Mouse (Mus musculus): ENCODE measurements around the gene Ttc28. TPM values are rescaled to one million over a fixed set of nuclear protein-coding genes. Genes with fewer than 3 reads are reported as not detected.

The Ttc28 gene
- polyA plus RNA-seq, 1 experiment = 6.8 TPM

DNA sequence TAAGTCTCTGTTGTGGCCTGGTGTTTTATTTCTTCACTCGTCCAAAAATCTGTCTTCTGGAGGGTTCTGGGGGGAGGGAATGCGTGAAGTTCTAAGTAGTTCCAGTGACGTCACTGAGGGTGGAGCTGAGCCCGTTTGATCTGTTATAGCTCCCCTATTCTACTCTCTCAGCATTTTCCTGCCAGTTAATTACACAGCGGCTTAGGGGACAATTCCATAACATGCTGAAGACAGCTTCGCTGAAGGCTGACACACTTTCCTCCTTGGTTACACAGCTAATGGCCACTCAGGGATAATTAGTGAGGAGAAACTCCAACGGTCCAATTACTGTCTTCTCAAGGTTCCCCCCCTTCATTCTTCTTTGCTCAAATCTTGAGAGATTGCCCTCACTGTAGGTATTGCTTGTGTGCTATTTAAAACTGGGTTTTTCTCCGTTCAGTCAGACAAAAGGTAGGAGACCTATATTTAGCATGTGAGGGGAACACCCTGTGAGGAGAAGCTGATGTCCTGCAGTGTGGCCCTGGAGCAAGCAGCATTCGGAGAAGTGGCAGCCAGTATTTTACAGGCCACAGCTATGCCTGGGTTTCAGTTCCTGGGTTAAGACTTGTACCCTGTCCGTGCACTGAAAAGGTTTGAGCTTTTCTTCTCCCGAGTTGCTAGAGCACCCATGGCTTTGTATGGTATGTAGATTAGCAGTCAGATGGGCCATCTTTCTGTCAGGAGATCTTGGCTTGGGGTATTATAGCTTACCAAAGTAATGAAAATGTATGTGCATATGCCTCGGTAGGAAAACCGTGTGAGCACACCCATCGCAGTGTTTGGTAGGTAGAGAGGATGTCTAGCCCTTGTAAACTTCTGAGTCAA, 126.9 kb downstream of the Ttc28 start:
- no peak for TF ChIP-seq POLR2A (IDR thresholded peaks at IDR 0.05; ENCODE audit: low read depth, low read length)
- TF ChIP-seq CTCF (IDR thresholded peaks at IDR 0.05; ENCODE audit: extremely low read depth, insufficient read depth, insufficient read length, insufficient replicate concordance) = no peak

DNA sequence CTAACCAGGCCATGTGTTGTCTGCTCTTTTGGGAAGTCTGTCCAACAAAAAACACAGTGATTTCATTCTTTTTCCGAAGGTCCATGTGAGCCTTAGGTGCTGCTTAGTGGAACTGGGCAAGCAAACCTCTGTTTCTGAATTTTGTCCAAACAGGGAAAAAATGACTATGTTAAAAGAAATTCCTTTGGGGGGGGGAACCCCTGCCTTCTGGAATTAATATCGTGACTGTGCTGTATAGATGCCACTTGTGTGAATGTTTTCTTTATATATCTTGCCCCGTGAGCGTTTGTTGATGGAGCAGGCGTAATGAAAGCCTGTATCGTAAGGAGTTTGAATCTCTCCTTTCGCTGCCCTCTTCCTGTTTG, 127.5 kb downstream of the Ttc28 start:
- Histone ChIP-seq H3K27ac (ENCODE audit: insufficient read depth, low read length) (no peak overlapping the region), H3K4me1 (ENCODE audit: control insufficient read depth, insufficient read depth, insufficient read length) (no peaks in the 10 kb centered on the region), H3K4me3 (ENCODE audit: extremely low read depth, insufficient read depth, insufficient read length) (no peak overlapping the region), H3K36me3 (ENCODE audit: control insufficient read depth, insufficient read depth, low read length) (no peaks in the 10 kb centered on the region), H3K27me3 (ENCODE audit: control insufficient read depth, insufficient read depth, low read length) (no peaks in the 10 kb centered on the region)
- no peak for DNase-seq (ENCODE audit: low read depth in 1 of 2, low spot score in 2 of 2)
- 80% methylated on average over 7 of the region's 7 CpGs for WGBS
- TF ChIP-seq POLR2A (IDR thresholded peaks at IDR 0.05; ENCODE audit: low read depth, low read length) = no peak
- TF ChIP-seq CTCF (IDR thresholded peaks at IDR 0.05; ENCODE audit: extremely low read depth, insufficient read depth, insufficient read length, insufficient replicate concordance) = no peak

More for the DNA sequence above, 126.9 kb downstream of the Ttc28 start:
- Histone ChIP-seq H3K27ac (ENCODE audit: insufficient read depth, low read length) (no peak overlapping the region), H3K27me3 (ENCODE audit: control insufficient read depth, insufficient read depth, low read length) (no peaks in the 10 kb centered on the region), H3K36me3 (ENCODE audit: control insufficient read depth, insufficient read depth, low read length) (no peaks in the 10 kb centered on the region), H3K4me3 (ENCODE audit: extremely low read depth, insufficient read depth, insufficient read length) (no peak overlapping the region), H3K4me1 (ENCODE audit: control insufficient read depth, insufficient read depth, insufficient read length) (peaks cover 2% of the 10 kb centered on the region; the same call in 1 of the 2 replicates)
- 82% methylated on average over 14 of the region's 14 CpGs for WGBS
- no peak for DNase-seq (ENCODE audit: low read depth in 1 of 2, low spot score in 2 of 2)

DNA sequence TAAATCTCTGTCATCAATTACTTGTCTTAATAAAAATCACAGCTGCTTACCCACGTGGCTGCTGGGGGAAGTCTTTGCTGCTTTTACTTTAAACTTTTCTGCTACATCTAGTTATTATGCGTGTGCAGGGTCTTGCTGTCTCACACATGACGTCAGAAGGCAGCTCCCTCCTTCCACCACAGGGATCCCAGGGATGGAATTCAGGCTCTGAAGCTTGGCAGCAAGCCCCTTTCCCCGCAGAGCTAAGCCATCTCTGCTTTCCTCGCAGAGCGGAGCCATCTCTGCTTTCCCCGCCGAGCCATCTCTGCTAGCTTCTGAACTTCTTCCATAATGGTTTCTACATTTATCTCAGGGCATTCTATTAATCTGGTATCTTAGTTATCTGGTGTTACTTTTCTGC, 128.3 kb downstream of the Ttc28 start:
- no peaks in the 10 kb centered on the region for H3K4me1 ChIP-seq (ENCODE audit: control insufficient read depth, insufficient read depth, insufficient read length)
- no peak for DNase-seq (ENCODE audit: low read depth in 1 of 2, low spot score in 2 of 2)
- no peaks in the 10 kb centered on the region for H3K27me3 ChIP-seq (ENCODE audit: control insufficient read depth, insufficient read depth, low read length)
- H3K36me3 ChIP-seq (ENCODE audit: control insufficient read depth, insufficient read depth, low read length) = no peaks in the 10 kb centered on the region
- H3K4me3 ChIP-seq (ENCODE audit: extremely low read depth, insufficient read depth, insufficient read length) = no peak overlapping the region
- TF ChIP-seq CTCF (IDR thresholded peaks at IDR 0.05; ENCODE audit: extremely low read depth, insufficient read depth, insufficient read length, insufficient replicate concordance) (no peak), POLR2A (IDR thresholded peaks at IDR 0.05; ENCODE audit: low read depth, low read length) (no peak)
- no peak overlapping the region for H3K27ac ChIP-seq (ENCODE audit: insufficient read depth, low read length)
- 89% methylated on average over 8 of the region's 8 CpGs for WGBS

GRCm38 (mm10) chr5:111008431-111008830, 128.8 kb downstream of the Ttc28 start:
- H3K27ac ChIP-seq (ENCODE audit: insufficient read depth, low read length) = no peak overlapping the region
- no peaks in the 10 kb centered on the region for H3K36me3 ChIP-seq (ENCODE audit: control insufficient read depth, insufficient read depth, low read length)
- no peak for DNase-seq (ENCODE audit: low read depth in 1 of 2, low spot score in 2 of 2)
- WGBS = 90% methylated on average over 6 of the region's 6 CpGs
- no peak overlapping the region for H3K4me3 ChIP-seq (ENCODE audit: extremely low read depth, insufficient read depth, insufficient read length)
- no peaks in the 10 kb centered on the region for H3K27me3 ChIP-seq (ENCODE audit: control insufficient read depth, insufficient read depth, low read length)
- no peaks in the 10 kb centered on the region for H3K4me1 ChIP-seq (ENCODE audit: control insufficient read depth, insufficient read depth, insufficient read length)
- TF ChIP-seq CTCF (IDR thresholded peaks at IDR 0.05; ENCODE audit: extremely low read depth, insufficient read depth, insufficient read length, insufficient replicate concordance) (no peak), POLR2A (IDR thresholded peaks at IDR 0.05; ENCODE audit: low read depth, low read length) (no peak)

- WGBS = 75% methylated on average over 8 of the region's 8 CpGs
- Histone ChIP-seq H3K27ac (ENCODE audit: insufficient read depth, low read length) (no peak overlapping the region), H3K36me3 (ENCODE audit: control insufficient read depth, insufficient read depth, low read length) (no peaks in the 10 kb centered on the region), H3K4me1 (ENCODE audit: control insufficient read depth, insufficient read depth, insufficient read length) (no peaks in the 10 kb centered on the region), H3K27me3 (ENCODE audit: control insufficient read depth, insufficient read depth, low read length) (no peaks in the 10 kb centered on the region), H3K4me3 (ENCODE audit: extremely low read depth, insufficient read depth, insufficient read length) (no peak overlapping the region)
- no peak for DNase-seq (ENCODE audit: low read depth in 1 of 2, low spot score in 2 of 2)
- no peak for TF ChIP-seq CTCF (IDR thresholded peaks at IDR 0.05; ENCODE audit: extremely low read depth, insufficient read depth, insufficient read length, insufficient replicate concordance)
- TF ChIP-seq POLR2A (IDR thresholded peaks at IDR 0.05; ENCODE audit: low read depth, low read length) = no peak
These were observed 131.7 kb downstream of the Ttc28 start for GRCm38 (mm10) chr5:111011271-111011670.

- DNase-seq (ENCODE audit: low read depth in 1 of 2, low spot score in 2 of 2) = no peak
- Histone ChIP-seq H3K36me3 (ENCODE audit: control insufficient read depth, insufficient read depth, low read length) (no peaks in the 10 kb centered on the region), H3K27me3 (ENCODE audit: control insufficient read depth, insufficient read depth, low read length) (no peaks in the 10 kb centered on the region), H3K4me3 (ENCODE audit: extremely low read depth, insufficient read depth, insufficient read length) (no peak overlapping the region), H3K4me1 (ENCODE audit: control insufficient read depth, insufficient read depth, insufficient read length) (no peaks in the 10 kb centered on the region), H3K27ac (ENCODE audit: insufficient read depth, low read length) (no peak overlapping the region)
- no peak for TF ChIP-seq POLR2A (IDR thresholded peaks at IDR 0.05; ENCODE audit: low read depth, low read length)
- 88% methylated on average over 11 of the region's 11 CpGs for WGBS
These were observed 132.5 kb downstream of the Ttc28 start for GRCm38 (mm10) chr5:111012064-111012463.

DNA sequence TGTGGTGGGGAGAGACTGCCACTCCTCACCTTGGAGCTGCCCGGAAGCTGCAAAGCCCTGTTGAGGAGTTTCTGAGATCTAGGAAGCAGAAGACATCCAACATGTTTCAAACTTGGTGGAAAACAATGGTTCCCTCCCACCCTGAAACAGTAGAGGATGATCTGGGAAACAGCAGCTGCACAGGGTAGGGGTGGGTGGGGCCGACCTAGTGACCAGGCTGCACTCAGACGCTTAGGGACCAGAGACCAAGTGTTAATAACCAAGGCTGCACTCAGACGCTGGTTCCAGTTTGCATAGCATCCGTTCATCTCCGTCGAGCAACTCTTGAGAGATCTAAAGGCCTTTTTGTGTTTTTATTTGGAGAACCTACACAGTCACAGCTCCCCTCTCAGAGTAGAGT, 133.0 kb downstream of the Ttc28 start:
- DNase-seq (ENCODE audit: low read depth in 1 of 2, low spot score in 2 of 2) = no peak
- Histone ChIP-seq H3K27me3 (ENCODE audit: control insufficient read depth, insufficient read depth, low read length) (no peaks in the 10 kb centered on the region), H3K4me3 (ENCODE audit: extremely low read depth, insufficient read depth, insufficient read length) (no peak overlapping the region), H3K4me1 (ENCODE audit: control insufficient read depth, insufficient read depth, insufficient read length) (no peaks in the 10 kb centered on the region), H3K36me3 (ENCODE audit: control insufficient read depth, insufficient read depth, low read length) (no peaks in the 10 kb centered on the region), H3K27ac (ENCODE audit: insufficient read depth, low read length) (no peak overlapping the region)
- no peak for TF ChIP-seq CTCF (IDR thresholded peaks at IDR 0.05; ENCODE audit: extremely low read depth, insufficient read depth, insufficient read length, insufficient replicate concordance)
- no peak for TF ChIP-seq POLR2A (IDR thresholded peaks at IDR 0.05; ENCODE audit: low read depth, low read length)
- WGBS = 92% methylated on average over 7 of the region's 7 CpGs

All from spleen, adult 2 months (tissue).